Mouse (Mus musculus): ENCODE measurements around the gene Cxcr5.

- TF ChIP-seq POLR2A (IDR thresholded peaks at IDR 0.05; ENCODE audit: borderline replicate concordance, extremely low read depth, low read depth, low read length) (no peak), CTCF (IDR thresholded peaks at IDR 0.05; ENCODE audit: insufficient read depth, low read length) (no peak)
Measured at GRCm38 (mm10) chr9:44598899-44599495, 37.3 kb upstream of the Cxcr5 start.

Measured in lung, adult 2 months (tissue).